Comparison of ENCODE assay signal across 11 mouse cellular contexts in genomic region chr14:45090011-45090410, GRCm38 (mm10).
"Had no signal": no experiment of that assay in that cellular context is flagged by ENCODE, and none has a peak within 500 bp of the region (broad histone marks: within the 10 kb centered on the region; RNA-seq: fewer than 3 reads in every experiment).

No protein-coding gene starts in this region.

- DNase-seq: kidney, postnatal 14 days; lung, adult 18-20 months; lung, postnatal 4 days; thymus, postnatal 4 days had no signal

- H3K9me3 ChIP-seq: limb, embryonic 15.5 days; midbrain, embryonic 15.5 days; neural tube, embryonic 12.5 days had no signal

- H3K9ac ChIP-seq: limb, embryonic 15.5 days; liver, embryonic 14.5 days; midbrain, embryonic 15.5 days; neural tube, embryonic 12.5 days had no signal

- H3K36me3 ChIP-seq: limb, embryonic 15.5 days; midbrain, embryonic 15.5 days; neural tube, embryonic 12.5 days had no signal

- H3K4me2 ChIP-seq: limb, embryonic 15.5 days; midbrain, embryonic 11.5 days; midbrain, embryonic 15.5 days; neural tube, embryonic 12.5 days had no signal

- H3K4me1 ChIP-seq: limb, embryonic 15.5 days; midbrain, embryonic 15.5 days; neural tube, embryonic 12.5 days had no signal

- H3K4me3 ChIP-seq: limb, embryonic 15.5 days; megakaryocyte, embryonic 14.5 days; midbrain, embryonic 15.5 days; neural tube, embryonic 12.5 days had no signal

- H3K27ac ChIP-seq: limb, embryonic 15.5 days; liver, embryonic 14.5 days; midbrain, embryonic 15.5 days; neural tube, embryonic 12.5 days; stomach, postnatal 0 days had no signal

- H3K27me3 ChIP-seq: limb, embryonic 15.5 days; megakaryocyte, embryonic 14.5 days; midbrain, embryonic 15.5 days; neural tube, embryonic 12.5 days had no signal

- ATAC-seq: midbrain, embryonic 15.5 days had no signal
